In the genomic region with DNA sequence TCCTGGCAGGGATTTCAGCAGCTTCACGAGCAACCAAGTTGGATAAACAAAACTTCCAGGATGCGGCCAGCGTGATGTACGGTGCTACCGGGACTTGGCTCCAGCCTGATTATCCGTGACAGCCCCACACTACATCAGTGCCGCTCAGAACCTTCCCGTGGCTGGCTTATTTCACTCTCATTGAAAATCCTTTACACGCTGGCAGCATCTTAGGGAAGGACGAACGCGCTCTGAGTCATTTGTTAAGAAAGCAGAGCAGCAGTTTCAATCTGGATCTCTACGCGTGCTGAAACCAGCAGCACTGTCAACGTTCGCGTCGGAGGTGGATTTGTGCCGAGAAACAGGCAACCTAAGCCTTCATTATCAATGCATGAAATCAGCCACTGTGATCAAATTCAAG, we compare ENCODE assay signal across 8 mouse cellular contexts.
DNase-seq lines count a peak whose midpoint lies in the region; ATAC-seq and TF ChIP-seq lines count a peak whose summit lies in the region.

No protein-coding gene starts in this region.

- peaks cover 9% of the 10 kb centered on the region for H3K4me1 ChIP-seq in forebrain, embryonic 12.5 days
- no peaks in the 10 kb centered on the region for H3K4me1 ChIP-seq in forebrain, embryonic 10.5 days
- peaks cover 5% of the 10 kb centered on the region; the same call in 1 of the 2 replicates for H3K4me1 ChIP-seq in forebrain, postnatal 0 days (ENCODE audit: insufficient read depth)

- no peak for DNase-seq in forebrain, embryonic 10.5 days (ENCODE audit: extremely low spot score, low spot score)
- peak; percentile 8 to 15 for DNase-seq in adrenal gland, postnatal 36 days
- peak; percentile 81 for DNase-seq in forebrain, postnatal 0 days
- DNase-seq in layer of hippocampus, adult 9-10 months (ENCODE audit: low spot score), result peak; percentile 31
- DNase-seq in c-Kit-positive CD71-positive TER-119-positive erythroid progenitor cells, embryonic 14.5 days (ENCODE audit: low spot score), result no peak
- no peak for DNase-seq in MN1 (ENCODE audit: low spot score)

- WGBS in forebrain, embryonic 12.5 days, result 53% methylated on average over 19 of the region's 19 CpGs
- 73% methylated on average over 19 of the region's 19 CpGs for WGBS in forebrain, embryonic 10.5 days
- WGBS in forebrain, postnatal 0 days, result 7% methylated on average over 19 of the region's 19 CpGs

- peak overlapping the region; percentile 39 for H3K4me2 ChIP-seq in forebrain, embryonic 12.5 days
- H3K4me2 ChIP-seq in forebrain, postnatal 0 days (ENCODE audit: low read depth), result peak overlapping the region; percentile 59
- H3K4me2 ChIP-seq in myocyte (ENCODE audit: low read depth), result peak overlapping the region; percentile 70

- ATAC-seq in forebrain, embryonic 12.5 days (ENCODE audit: low FRiP score), result peak; percentile 57; the same call in 1 of the 2 replicates
- peak; percentile 88 for ATAC-seq in forebrain, postnatal 0 days

- H3ac ChIP-seq in myocyte (ENCODE audit: control insufficient read depth, insufficient read length), result no peak overlapping the region

- no peak overlapping the region for H3K9ac ChIP-seq in forebrain, embryonic 12.5 days
- H3K9ac ChIP-seq in forebrain, postnatal 0 days, result peak overlapping the region; percentile 48

- H3K9me3 ChIP-seq in forebrain, embryonic 12.5 days, result no peaks in the 10 kb centered on the region
- no peaks in the 10 kb centered on the region for H3K9me3 ChIP-seq in forebrain, embryonic 10.5 days
- H3K9me3 ChIP-seq in forebrain, postnatal 0 days (ENCODE audit: low read length), result no peaks in the 10 kb centered on the region

- TF ChIP-seq CTCF in forebrain, postnatal 0 days (IDR thresholded peaks at IDR 0.05; ENCODE audit: low read depth), result no peak

- H3K36me3 ChIP-seq in forebrain, embryonic 12.5 days (replicated peaks), result no peaks in the 10 kb centered on the region
- no peaks in the 10 kb centered on the region for H3K36me3 ChIP-seq in forebrain, embryonic 10.5 days (replicated peaks)
- no peaks in the 10 kb centered on the region for H3K36me3 ChIP-seq in forebrain, postnatal 0 days (ENCODE audit: insufficient read depth)
- H3K36me3 ChIP-seq in myocyte (ENCODE audit: control insufficient read depth, insufficient read depth), result no peaks in the 10 kb centered on the region

- H3K4me3 ChIP-seq in forebrain, embryonic 12.5 days (replicated peaks), result peak overlapping the region; percentile 1; the same call in 1 of the 2 replicates
- no peak overlapping the region for H3K4me3 ChIP-seq in forebrain, embryonic 10.5 days
- peak overlapping the region; percentile 42 for H3K4me3 ChIP-seq in forebrain, postnatal 0 days (ENCODE audit: low read depth, low read length)
- no peak overlapping the region for H3K4me3 ChIP-seq in myocyte

- TF ChIP-seq POLR2A in myocyte (IDR thresholded peaks at IDR 0.05; ENCODE audit: insufficient read length, low read depth), result no peak

- no peaks in the 10 kb centered on the region for H3K27me3 ChIP-seq in forebrain, embryonic 12.5 days
- H3K27me3 ChIP-seq in forebrain, embryonic 10.5 days (ENCODE audit: poor library complexity, severe bottlenecking), result no peaks in the 10 kb centered on the region
- H3K27me3 ChIP-seq in forebrain, postnatal 0 days (ENCODE audit: insufficient read depth, low read length), result no peaks in the 10 kb centered on the region
- H3K27me3 ChIP-seq in myocyte (ENCODE audit: control insufficient read depth, insufficient read depth, insufficient read length), result no peaks in the 10 kb centered on the region

- no peaks in the 10 kb centered on the region for H3K79me2 ChIP-seq in myocyte (ENCODE audit: control insufficient read depth, insufficient read depth)

- no peak overlapping the region for H3K27ac ChIP-seq in forebrain, embryonic 12.5 days
- H3K27ac ChIP-seq in forebrain, embryonic 10.5 days, result no peak overlapping the region
- peak overlapping the region; percentile 60 for H3K27ac ChIP-seq in forebrain, postnatal 0 days (ENCODE audit: low read depth, low read length)

TF ChIP-seq in myocyte, 11 proteins besides CTCF, POLR2A, EP300 and RAD21:
- TF ChIP-seq POLR2AphosphoS2 (IDR thresholded peaks at IDR 0.05; ENCODE audit: insufficient read length, low read depth), result no peak
- TF ChIP-seq SRF (IDR thresholded peaks at IDR 0.05; ENCODE audit: control insufficient read depth, insufficient read length, low read depth), result no peak

Comparison
In these comparisons a context has a peak if more than half of its experiments do, and no peak if none do; other contexts are left out.
1. H3K4me3 ChIP-seq: peak in forebrain, embryonic 12.5 days (single experiment) and forebrain, postnatal 0 days (single experiment); none in forebrain, embryonic 10.5 days (single experiment) and myocyte (single experiment).
2. DNase-seq: peak in adrenal gland, postnatal 36 days (2 of 2), forebrain, postnatal 0 days (single experiment) and layer of hippocampus, adult 9-10 months (single experiment); none in forebrain, embryonic 10.5 days (single experiment), c-Kit-positive CD71-positive TER-119-positive erythroid progenitor cells, embryonic 14.5 days (single experiment) and MN1 (single experiment).
3. Peak in every context shown above with its lines, with median percentiles within 50 percentile points of each other: H3K4me2 ChIP-seq.